Mouse (Mus musculus) limb, embryonic 12.5 days (tissue): ENCODE results near the gene Sema3g. TPM values are rescaled to one million over a fixed set of nuclear protein-coding genes. Genes with fewer than 3 reads are reported as not detected.

ENCODE experiments used
- ATAC-seq: fragments of 200-750 bp; cut with Nextera tagmentation; 2 replicates; pipeline ENCODE4 v1.8.0; 2017; ENCODE audit warnings: low read depth, moderate TSS enrichment; ENCODE audit not compliant: insufficient number of reproducible peaks, insufficient read depth, low FRiP score, low TSS enrichment
- H3K27ac ChIP-seq: fragments of 300-500 bp; sonication (generic); 2 replicates; pipeline ENCODE4 v1.5.1; 2016; ENCODE audit warnings: mild to moderate bottlenecking, moderate library complexity
- H3K27me3 ChIP-seq: fragments of 300-500 bp; sonication (generic); 2 replicates; pipeline ENCODE4 v1.6.1; 2016; ENCODE audit warnings: mild to moderate bottlenecking, moderate library complexity
- H3K36me3 ChIP-seq: fragments of 300-500 bp; sonication (generic); 2 replicates; pipeline ENCODE4 v1.6.1; 2016; ENCODE audit warnings: mild to moderate bottlenecking, moderate library complexity
- H3K4me1 ChIP-seq: fragments of 300-500 bp; sonication (generic); replicated peaks from 2 replicates; pipeline ENCODE4 v1.6.1; 2016
- H3K4me2 ChIP-seq: fragments of 300-500 bp; sonication (generic); 2 replicates; pipeline ENCODE4 v1.6.1; 2016; ENCODE audit warnings: mild to moderate bottlenecking, moderate library complexity
- H3K4me3 ChIP-seq: fragments of 300-500 bp; sonication (generic); replicated peaks from 2 replicates; pipeline ENCODE4 v1.5.1; 2016; ENCODE audit warnings: mild to moderate bottlenecking
- H3K9ac ChIP-seq: fragments of 300-500 bp; sonication (generic); replicated peaks from 2 replicates; pipeline ENCODE4 v1.6.1; 2016; ENCODE audit warnings: mild to moderate bottlenecking, moderate library complexity
- H3K9me3 ChIP-seq: fragments of 300-500 bp; sonication (generic); 2 replicates; pipeline ENCODE4 v1.6.1; 2016; ENCODE audit warnings: mild to moderate bottlenecking, moderate library complexity
- WGBS: fragments of 180-500 bp; shearing (Covaris S2); methylation state at CpG from one replicate; pipeline ENCODE4 v1.1.7; 2016; 5-methylcytosine and 5-hydroxymethylcytosine counted together
- polyA plus RNA-seq: library from polyadenylated mRNA; unstranded; fragments of >200 nt; fragmentation: Nextera tagmentation; extraction: Ambion mirVana; gene quantifications from 2 replicates; pipeline ENCODE4 v1.2.1, GENCODE M21; 2016

The Sema3g gene
- polyA plus RNA-seq, 1 experiment from 2014 or later, result 0.58 TPM

- Histone ChIP-seq H3K27me3 (no peaks in the 10 kb centered on the region), H3K9ac (no peak overlapping the region), H3K9me3 (no peaks in the 10 kb centered on the region), H3K4me2 (no peak overlapping the region), H3K4me1 (no peaks in the 10 kb centered on the region; the same call in 1 of the 2 replicates), H3K36me3 (no peaks in the 10 kb centered on the region), H3K27ac (no peak overlapping the region), H3K4me3 (no peak overlapping the region)
- 77% methylated on average over 14 of the region's 14 CpGs for WGBS
- ATAC-seq, result no peak
Measured at GRCm38 (mm10) chr14:31233070-31233995, 15.7 kb downstream of the Sema3g start.

- Histone ChIP-seq H3K27me3 (no peaks in the 10 kb centered on the region), H3K9ac (no peak overlapping the region), H3K9me3 (no peaks in the 10 kb centered on the region), H3K4me2 (0 out of 2 replicates have a peak overlapping the region, but pooled peaks have one; percentile 1), H3K36me3 (no peaks in the 10 kb centered on the region), H3K27ac (no peak overlapping the region), H3K4me3 (no peak overlapping the region), H3K4me1 (no peaks in the 10 kb centered on the region; the same call in 1 of the 2 replicates)
- 17% methylated on average over 11 of the region's 11 CpGs for WGBS
- no peak for ATAC-seq
Measured at GRCm38 (mm10) chr14:31233996-31234591, 16.4 kb downstream of the Sema3g start.

- Histone ChIP-seq H3K27me3 (no peaks in the 10 kb centered on the region), H3K27ac (no peak overlapping the region), H3K36me3 (0 out of 2 replicates have a peak, but pooled peaks cover 4% of the 10 kb centered on the region), H3K4me3 (no peak overlapping the region), H3K9me3 (no peaks in the 10 kb centered on the region), H3K4me1 (no peaks in the 10 kb centered on the region), H3K4me2 (no peak overlapping the region), H3K9ac (no peak overlapping the region)
- 82% methylated on average over 7 of the region's 7 CpGs for WGBS
- ATAC-seq, result no peak
Measured at GRCm38 (mm10) chr14:31237101-31237882, 19.6 kb downstream of the Sema3g start.

GRCm38 (mm10) chr14:31240528-31240927 lies 22.9 kb downstream of the Sema3g start:
- H3K4me3 ChIP-seq, result no peak overlapping the region
- 0 out of 2 replicates have a peak, but pooled peaks cover 4% of the 10 kb centered on the region for H3K36me3 ChIP-seq
- H3K27ac ChIP-seq, result no peak overlapping the region
- ATAC-seq, result no peak
- WGBS, result 48% methylated on average over 3 of the region's 3 CpGs
- no peaks in the 10 kb centered on the region for H3K4me1 ChIP-seq
- no peak overlapping the region for H3K9ac ChIP-seq
- H3K4me2 ChIP-seq, result no peak overlapping the region
- H3K9me3 ChIP-seq, result no peaks in the 10 kb centered on the region
- H3K27me3 ChIP-seq, result no peaks in the 10 kb centered on the region

- 81% methylated on average over 1 of the region's 1 CpGs for WGBS
- Histone ChIP-seq H3K4me2 (no peak overlapping the region), H3K9me3 (no peaks in the 10 kb centered on the region), H3K27me3 (no peaks in the 10 kb centered on the region), H3K4me3 (no peak overlapping the region), H3K4me1 (no peaks in the 10 kb centered on the region), H3K9ac (no peak overlapping the region), H3K36me3 (no peaks in the 10 kb centered on the region), H3K27ac (no peak overlapping the region)
- no peak for ATAC-seq
Measured at GRCm38 (mm10) chr14:31244777-31245176, 27.1 kb downstream of the Sema3g start.

GRCm38 (mm10) chr14:31245946-31246345 lies 28.3 kb downstream of the Sema3g start:
- no peaks in the 10 kb centered on the region for H3K36me3 ChIP-seq
- 77% methylated on average over 1 of the region's 1 CpGs for WGBS
- no peaks in the 10 kb centered on the region for H3K27me3 ChIP-seq
- no peaks in the 10 kb centered on the region for H3K9me3 ChIP-seq
- H3K4me2 ChIP-seq, result no peak overlapping the region
- no peak overlapping the region for H3K4me3 ChIP-seq
- H3K4me1 ChIP-seq, result peaks cover 8% of the 10 kb centered on the region
- no peak overlapping the region for H3K9ac ChIP-seq
- no peak overlapping the region for H3K27ac ChIP-seq
- no peak for ATAC-seq

GRCm38 (mm10) chr14:31248396-31248795 lies 30.7 kb downstream of the Sema3g start:
- no peaks in the 10 kb centered on the region for H3K27me3 ChIP-seq
- no peak overlapping the region for H3K4me3 ChIP-seq
- no peak overlapping the region for H3K9ac ChIP-seq
- H3K9me3 ChIP-seq, result no peaks in the 10 kb centered on the region
- peaks cover 16% of the 10 kb centered on the region for H3K4me1 ChIP-seq
- ATAC-seq, result no peak
- no peak overlapping the region for H3K27ac ChIP-seq
- H3K4me2 ChIP-seq, result no peak overlapping the region
- 87% methylated on average over 6 of the region's 6 CpGs for WGBS
- H3K36me3 ChIP-seq, result peaks cover 10% of the 10 kb centered on the region

GRCm38 (mm10) chr14:31250222-31251083 lies 32.8 kb downstream of the Sema3g start:
- H3K9me3 ChIP-seq, result no peaks in the 10 kb centered on the region
- 22% methylated on average over 38 of the region's 38 CpGs for WGBS
- peak overlapping the region; percentile 82 for H3K4me2 ChIP-seq
- peak overlapping the region; percentile 94 for H3K4me3 ChIP-seq
- H3K27me3 ChIP-seq, result no peaks in the 10 kb centered on the region
- peak overlapping the region; percentile 95 for H3K27ac ChIP-seq
- H3K4me1 ChIP-seq, result peaks cover 16% of the 10 kb centered on the region
- ATAC-seq, result peak; percentile 66; the same call in 1 of the 2 replicates
- H3K36me3 ChIP-seq, result peaks cover 31% of the 10 kb centered on the region
- peak overlapping the region; percentile 77 for H3K9ac ChIP-seq

GRCm38 (mm10) chr14:31251084-31251604 lies 33.5 kb downstream of the Sema3g start, which contains the start of the genes Phf7 and Bap1:
Gene Phf7 (minus strand): TSS chr14:31251317.
Gene Bap1 (plus strand): TSS chr14:31251450.
- peak within 1 kb of the TSS; percentile 82 for H3K4me2 ChIP-seq

GRCm38 (mm10) chr14:31251626-31252025 lies 34.0 kb downstream of the Sema3g start:
- 3% methylated on average over 18 of the region's 18 CpGs for WGBS

More at GRCm38 (mm10) chr14:31251084-31251604, 33.5 kb downstream of the Sema3g start, which contains the start of the genes Phf7 and Bap1:
- H3K27me3 ChIP-seq, result no peaks in the 10 kb centered on the region
- under 1% methylated on average over 75 of the region's 75 CpGs for WGBS
- peak within 1 kb of the TSS; percentile 93 for H3K9ac ChIP-seq
- no peaks in the 10 kb centered on the region for H3K9me3 ChIP-seq
- H3K4me3 ChIP-seq, result peak within 1 kb of the TSS; percentile 94
- H3K4me1 ChIP-seq, result peaks cover 16% of the 10 kb centered on the region
- H3K36me3 ChIP-seq, result peaks cover 37% of the 10 kb centered on the region
- ATAC-seq, result peak; percentile 84
- peak within 1 kb of the TSS; percentile 95 for H3K27ac ChIP-seq

More at GRCm38 (mm10) chr14:31251626-31252025, 34.0 kb downstream of the Sema3g start:
- Histone ChIP-seq H3K36me3 (peaks cover 42% of the 10 kb centered on the region), H3K9me3 (no peaks in the 10 kb centered on the region), H3K4me1 (peaks cover 16% of the 10 kb centered on the region), H3K27ac (peak overlapping the region; percentile 73), H3K27me3 (no peaks in the 10 kb centered on the region), H3K4me3 (peak overlapping the region; percentile 94), H3K9ac (peak overlapping the region; percentile 93), H3K4me2 (peak overlapping the region; percentile 82)
- ATAC-seq, result peak; percentile 18; the same call in 1 of the 2 replicates
